Mouse (Mus musculus) frontal cortex, adult 2 months (tissue): ENCODE measurements around the gene Pirb. TPM values are rescaled to one million over a fixed set of nuclear protein-coding genes. Genes with fewer than 3 reads are reported as not detected.
"Not testable (repeated sequence)": the region's sequence is repeated elsewhere in the genome, so short reads cannot be mapped to it uniquely, and the experiment has no call there.

ENCODE experiments used
- DNase-seq, 2 experiments: peaks; one replicate each; pipeline ENCODE4 v3.0.0; 2022; ENCODE audit warnings: low spot score in 1 of 2; ENCODE audit errors: extremely low spot score in 1 of 2
- polyA plus RNA-seq: library from polyadenylated mRNA; depleted of rRNA; stranded (reverse); fragments of >200 nt; gene quantifications from 2 replicates; pipeline ENCODE4 v1.2.3, GENCODE M21; 2012; rRNA removed

The Pirb gene
- 0.38 and 0.48 TPM in 2 replicates for polyA plus RNA-seq

DNA sequence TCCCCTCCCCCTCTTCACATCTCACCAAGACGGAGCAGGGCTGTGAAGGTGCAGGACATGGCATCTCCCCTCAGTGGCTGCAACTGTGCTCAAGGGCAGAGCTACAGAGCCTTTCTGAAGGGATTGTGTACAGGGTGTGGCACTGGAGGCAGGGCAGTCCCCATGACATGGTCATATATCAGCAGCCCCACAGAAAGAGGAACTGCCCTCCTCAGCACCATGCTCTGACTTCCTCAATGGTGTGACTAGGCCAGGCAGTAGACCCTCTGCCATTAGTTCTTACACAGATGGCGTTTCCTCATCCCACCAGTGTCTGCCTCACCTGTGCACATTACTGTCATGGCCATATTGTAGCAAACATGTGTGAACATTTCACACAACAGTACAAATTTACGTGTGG lies at the start of gene Pirb:
Gene Pirb, minus strand, starts transcription at position 124 of the 400 bp plus-strand sequence.
- DNase-seq: not testable (repeated sequence)

DNA sequence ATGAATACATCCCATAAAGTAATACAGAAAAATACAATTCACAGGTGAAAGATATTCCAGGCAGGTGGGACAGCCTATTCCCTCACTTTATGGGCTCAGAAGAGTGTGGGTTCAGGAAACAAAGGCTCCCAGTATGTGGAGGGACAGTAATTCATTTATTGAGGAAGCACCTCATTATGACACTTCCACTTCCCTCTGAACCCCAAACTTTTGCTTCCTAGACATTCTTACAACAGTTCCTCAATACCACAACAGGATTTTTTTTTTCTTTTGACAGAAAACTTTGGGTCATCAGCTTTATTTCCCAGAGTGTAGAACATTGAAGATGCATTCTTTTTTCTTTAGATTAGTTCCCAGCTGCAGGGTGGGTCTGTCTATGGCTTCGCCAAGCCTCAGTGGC lies 12.5 kb upstream of the Pirb start:
- not testable (repeated sequence) for DNase-seq

DNA sequence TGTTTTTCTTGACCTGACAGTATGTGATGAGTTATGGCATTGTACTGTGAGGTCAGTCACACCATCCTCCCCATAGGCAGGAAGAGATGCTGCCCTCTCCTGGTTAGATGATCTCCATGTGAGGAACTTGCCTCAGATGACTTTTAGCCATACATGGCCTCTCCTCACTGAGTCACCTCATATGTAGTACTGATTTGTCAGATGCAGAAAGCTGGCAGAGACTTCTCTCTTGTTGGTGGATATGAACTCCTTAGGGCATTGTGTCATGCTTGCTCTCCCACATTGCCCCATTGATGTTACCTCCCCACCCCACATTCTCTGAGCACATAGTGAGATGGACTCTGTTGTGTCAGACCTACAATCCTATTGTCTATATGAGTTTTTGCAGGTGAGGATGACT lies 5.3 kb upstream of the Pirb start:
- not testable (repeated sequence) for DNase-seq

DNA sequence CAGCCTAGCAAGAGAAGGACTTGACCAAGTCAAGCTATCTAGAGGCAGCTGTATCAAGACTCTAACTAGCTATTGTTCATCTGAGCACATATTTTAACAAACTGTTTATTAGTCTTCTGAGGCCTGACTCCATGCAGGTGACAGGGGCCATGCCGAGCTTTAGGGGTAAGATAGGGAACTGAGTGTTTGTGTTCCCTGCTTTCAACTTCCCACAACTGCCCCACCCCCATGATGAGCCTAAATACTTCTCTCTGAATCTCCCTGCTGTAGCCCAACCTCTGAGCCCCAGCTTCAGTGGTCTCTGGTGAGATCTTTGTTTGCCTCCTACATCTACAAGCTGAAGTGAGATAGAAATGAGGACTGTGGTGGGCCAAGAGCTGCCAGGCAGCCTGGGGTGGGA lies 4.9 kb downstream of the Pirb start:
- no peak for DNase-seq

DNA sequence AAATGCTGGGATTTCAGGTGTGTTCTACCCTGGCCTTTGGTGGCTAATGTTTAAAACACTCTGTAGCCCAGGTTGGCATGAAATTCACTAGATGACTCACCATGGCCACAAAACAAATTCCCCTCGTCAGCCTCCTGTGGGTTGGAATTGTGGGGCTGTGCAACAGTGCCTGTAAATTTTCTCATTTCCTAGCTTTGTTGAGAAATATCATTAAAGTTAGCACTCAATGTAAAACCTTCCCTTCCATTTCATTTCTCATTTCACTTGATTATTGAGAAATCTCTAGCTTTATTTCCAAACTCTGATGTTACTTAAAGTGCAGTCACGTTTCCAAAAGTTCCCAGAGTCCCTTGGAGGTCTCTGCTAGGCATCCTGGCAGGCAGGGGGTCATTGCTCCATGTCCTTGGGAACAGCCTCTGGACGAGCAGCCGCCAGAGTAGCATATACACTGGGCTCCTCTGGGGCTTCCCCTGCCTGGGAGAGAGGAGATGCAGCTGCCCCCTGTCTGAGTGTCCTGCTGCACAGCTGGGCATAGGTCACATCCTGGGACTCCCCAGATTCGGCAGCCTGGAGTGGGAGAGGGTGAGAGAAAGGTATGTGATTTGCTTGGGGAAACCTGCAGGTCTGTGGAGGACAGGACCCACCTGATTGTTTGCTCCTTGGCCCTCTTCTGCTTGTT lies 7.8 kb downstream of the Pirb start:
- DNase-seq: no peak

DNA sequence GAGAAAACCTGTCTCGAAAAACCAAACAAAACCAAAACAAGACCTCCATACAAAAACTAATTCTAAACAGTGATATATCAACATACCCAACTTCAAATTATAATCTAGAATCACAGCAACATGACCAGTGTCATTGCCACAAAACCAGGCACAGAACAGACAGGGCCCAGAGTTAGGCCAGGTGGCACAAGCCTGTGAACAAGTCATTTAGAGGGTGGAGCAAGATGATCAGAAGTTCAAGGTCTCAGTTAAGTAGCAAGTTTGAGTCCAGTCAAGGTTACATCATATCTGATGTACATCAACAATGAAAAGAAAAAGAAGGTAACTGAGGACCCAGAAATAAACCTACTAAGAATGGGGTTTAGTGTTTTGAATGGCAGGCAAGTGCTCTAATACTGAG lies 11.2 kb downstream of the Pirb start:
- DNase-seq: no peak

DNA sequence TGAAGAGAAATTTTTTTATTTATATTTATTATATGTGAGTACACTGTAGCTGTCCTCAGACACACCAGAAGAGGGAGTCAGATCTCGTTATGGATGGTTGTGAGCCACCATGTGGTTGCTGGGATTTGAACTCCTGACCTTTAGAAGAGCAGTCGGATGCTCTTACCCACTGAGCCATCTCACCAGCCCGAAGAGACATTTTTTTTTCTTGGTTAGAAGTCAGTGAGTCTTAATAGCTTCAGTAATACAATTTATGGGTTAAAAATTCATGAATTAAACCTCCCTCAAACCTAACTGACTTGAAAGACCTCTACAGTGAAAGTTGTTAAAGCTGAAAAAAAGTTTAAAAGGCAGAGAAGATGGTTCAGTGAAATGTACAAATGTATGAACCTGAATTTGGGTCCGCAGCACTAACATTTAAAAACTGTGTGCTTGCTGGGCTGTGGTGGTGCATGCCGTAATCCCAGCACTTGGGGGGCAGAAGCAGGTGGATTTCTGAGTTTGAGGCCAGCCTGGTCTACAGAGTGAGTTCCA lies 11.7 kb downstream of the Pirb start:
- DNase-seq: not testable (repeated sequence)

DNA sequence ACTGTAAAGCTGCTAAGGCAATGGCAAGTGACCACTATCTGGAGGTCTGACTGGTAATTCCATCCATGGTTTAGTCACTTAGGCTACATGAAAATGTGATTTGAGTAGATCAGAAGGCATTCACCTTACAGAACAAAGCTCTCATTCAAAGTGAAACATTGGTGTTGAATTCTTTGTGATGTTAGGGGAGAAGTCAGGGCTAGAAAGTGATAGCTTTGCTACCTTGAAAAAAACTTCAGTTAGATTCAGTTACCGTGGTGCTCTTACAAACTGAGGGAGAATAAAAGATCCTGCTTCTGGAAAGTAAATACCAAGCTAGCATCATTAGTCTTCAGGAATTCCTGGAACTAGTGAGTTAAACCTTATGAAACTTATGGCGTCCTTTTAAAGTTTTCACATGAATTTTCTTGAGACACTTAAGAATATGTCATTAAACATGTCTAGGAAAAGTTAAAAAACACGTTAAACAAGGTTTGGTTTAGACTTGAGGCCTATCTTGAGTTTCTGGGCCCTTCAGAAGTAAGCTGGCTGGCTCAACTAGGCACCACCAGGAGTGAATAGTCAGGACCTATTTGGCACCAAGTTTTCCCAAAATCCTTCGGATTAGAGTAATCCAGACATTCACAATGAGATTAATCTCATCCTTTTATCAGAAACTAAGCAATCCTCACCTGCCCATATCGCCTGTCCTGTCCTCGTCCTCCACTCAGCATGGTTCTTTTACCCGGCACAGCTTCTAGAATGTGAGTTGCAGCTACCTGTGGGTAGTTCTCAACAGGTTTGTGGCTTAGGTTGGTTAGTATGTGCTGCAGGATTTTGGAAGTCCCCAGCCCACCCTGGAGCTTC lies 12.4 kb downstream of the Pirb start:
- no peak for DNase-seq

DNA sequence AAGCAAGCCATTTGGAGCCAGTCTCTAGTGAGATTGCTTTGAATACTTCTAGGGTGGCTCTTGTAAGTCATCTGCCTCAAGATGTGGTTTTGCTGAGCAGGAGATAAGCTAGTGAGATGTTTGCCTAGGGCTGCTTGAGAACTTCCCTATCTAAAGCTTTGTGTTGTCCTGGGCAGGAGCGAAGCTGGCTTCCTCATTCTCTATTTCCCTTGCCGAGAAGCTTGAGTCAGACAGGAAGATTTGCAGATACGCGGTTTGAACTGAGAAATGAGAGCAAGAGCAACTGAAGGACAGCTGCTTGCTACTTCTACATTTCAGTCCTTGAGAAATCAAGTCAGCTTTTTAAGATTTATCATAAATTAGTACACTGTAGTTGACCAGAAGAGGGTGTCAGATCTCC lies 13.2 kb downstream of the Pirb start:
- DNase-seq: no peak

DNA sequence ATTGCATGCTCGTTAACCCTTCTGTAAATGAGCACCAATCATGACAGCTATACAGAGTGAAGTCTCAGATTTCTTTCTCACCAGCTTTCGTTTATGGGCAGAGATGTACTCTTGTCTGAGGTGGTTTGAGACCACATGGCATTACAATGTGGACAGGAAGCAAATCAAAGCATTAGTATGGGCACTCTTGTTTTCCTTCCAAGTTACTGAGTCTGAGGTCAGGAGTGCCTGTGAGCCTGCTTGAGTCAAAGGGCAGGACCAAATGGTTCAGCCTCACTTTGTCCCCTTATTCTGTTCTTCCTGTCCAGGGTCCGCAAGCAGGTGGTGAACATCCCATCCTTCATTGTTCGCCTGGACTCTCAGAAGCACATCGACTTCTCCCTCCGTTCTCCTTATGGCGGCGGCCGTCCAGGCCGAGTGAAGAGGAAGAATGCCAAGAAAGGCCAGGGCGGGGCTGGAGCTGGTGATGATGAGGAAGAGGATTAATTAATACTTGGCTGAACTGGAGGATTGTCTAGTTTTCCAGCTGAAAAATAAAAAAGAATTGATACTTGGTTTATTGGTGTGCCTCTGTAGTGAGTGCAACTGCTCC lies 13.8 kb downstream of the Pirb start:
- DNase-seq: no peak

DNA sequence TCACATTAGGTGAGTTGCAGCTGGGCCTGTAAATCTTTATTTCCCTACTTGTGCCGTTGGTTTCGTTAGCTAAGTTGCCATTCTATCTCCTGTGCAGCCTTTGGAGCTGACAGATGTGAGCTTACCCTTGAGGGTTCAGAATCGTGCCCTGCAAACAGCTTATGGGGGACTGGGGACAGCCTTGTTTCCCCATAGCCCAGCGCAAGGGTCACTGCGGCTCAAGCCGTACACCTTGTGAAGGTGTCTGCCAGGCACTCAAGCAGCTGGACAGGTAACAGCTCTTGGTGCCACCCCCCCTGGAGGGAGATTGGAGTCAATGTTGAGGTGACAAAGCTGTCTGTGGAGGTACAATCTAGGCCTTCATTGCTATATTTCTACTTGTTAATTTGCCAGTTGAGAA lies 14.3 kb downstream of the Pirb start:
- no peak for DNase-seq

DNA sequence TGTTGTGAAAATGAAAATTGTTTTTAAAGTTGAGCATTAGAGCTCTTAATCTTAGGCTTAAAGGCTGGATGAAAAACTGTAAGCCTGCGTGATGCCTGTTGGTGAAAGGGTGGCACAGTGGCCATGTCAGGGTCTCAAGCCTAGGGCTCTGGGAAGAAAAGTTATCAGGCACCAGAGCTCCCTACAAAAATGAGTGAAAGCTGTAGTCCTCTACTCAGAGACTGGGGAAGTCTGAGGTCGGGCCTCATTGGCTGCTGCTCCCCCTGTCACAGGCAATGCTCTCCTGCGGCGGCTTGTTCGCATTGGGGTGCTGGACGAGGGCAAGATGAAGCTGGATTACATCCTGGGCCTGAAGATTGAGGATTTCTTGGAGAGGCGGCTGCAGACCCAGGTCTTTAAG lies 14.7 kb downstream of the Pirb start:
- DNase-seq: not testable (repeated sequence)

DNA sequence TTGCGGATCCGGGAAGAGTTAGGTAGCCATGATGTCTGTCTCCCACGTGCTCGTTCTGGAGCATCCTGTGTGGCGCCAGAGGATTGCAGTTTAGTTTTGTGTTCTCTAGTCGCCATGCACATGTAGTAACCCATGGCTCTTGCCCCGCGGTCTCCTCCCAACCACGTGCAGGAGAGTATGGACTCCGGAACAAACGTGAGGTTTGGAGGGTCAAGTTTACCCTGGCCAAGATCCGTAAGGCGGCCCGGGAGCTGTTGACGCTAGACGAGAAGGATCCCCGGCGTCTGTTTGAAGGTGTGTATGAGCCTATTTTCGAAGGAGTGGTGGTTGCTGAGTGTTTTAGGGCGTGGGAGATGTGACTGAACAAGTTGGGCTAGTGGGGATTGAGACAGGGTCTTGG lies 15.7 kb downstream of the Pirb start:
- no peak for DNase-seq

DNA sequence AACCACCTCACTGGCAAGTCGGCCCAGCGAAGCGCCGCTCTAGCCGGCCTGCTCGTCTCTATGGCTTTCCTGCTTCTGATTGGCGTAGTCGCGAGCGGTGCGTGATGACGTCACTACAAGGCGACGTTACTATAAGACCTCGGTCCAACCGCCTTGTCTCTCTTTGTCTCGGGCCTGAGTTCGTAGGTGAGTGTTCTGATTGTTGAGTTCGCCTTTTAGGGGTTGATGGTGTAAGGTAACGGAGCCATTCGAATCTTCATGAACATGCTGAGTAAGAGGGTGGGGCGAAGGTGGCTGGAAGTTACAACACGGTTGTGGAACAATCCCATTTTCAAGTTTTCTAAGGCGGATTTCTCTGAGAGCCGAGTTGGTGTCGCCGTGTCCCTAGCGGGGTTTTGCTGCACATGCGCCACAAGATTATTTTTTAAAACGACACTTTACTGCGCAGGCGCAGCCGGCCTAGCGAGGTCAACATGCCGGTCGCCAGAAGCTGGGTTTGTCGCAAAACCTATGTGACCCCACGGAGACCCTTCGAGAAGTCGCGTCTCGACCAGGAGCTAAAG lies 16.2 kb downstream of the Pirb start, which contains the start of gene Rps9:
Gene Rps9, plus strand, starts transcription at position 115 of the 563 bp plus-strand sequence.
- DNase-seq: peak; percentile 97 to 99

DNA sequence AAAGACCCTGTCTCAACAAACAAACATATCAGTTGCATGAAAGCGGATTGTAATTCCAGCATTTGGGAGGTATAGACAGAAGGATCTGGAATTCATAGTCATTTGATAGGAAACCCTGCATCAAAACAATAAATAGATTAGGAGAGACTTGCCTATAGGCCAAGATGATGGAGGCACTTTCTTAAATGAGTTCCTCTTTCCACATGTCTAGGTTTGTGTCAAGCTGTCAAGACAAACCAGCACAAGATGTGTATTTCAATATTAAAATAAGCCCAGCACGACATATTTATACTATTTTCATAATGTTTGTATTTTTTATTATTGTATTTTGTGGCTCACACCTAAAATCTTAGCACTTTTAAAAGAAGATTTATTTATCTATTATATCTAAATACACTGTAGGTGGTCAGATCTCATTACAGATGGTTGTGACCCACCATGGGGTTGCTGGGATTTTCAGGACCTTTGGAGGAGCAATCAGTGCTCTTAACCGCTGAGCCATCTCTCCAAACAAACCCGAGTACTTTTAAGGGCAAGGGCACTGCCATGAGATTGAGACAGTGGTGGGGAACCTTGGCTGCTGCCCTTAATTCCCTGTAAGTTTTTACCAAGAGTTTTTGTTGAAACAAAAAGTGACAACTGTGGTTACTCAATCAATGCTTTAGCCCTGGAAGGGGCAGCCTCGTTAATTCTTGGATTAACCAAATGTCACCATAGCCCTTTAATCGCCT lies 16.9 kb downstream of the Pirb start:
- no peak for DNase-seq

DNA sequence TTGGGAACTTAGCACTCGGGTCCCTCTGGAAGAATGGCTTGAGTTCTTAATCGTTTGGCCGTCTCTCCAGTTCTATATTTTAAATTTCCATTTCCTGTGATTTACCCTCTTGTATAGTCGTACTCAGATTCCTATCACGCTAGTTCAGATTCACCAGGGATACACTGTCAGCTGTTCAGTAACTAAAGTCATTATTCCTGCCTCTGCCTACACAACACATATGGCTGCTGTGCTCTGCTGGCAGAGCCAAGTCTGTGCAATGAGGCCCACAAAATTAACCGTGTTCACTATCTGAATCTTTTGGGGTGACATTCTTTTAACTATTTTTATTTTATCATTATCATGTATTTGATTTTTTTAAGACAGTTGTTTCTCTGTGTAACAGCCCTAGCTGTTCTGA lies 21.7 kb downstream of the Pirb start:
- no peak for DNase-seq

DNA sequence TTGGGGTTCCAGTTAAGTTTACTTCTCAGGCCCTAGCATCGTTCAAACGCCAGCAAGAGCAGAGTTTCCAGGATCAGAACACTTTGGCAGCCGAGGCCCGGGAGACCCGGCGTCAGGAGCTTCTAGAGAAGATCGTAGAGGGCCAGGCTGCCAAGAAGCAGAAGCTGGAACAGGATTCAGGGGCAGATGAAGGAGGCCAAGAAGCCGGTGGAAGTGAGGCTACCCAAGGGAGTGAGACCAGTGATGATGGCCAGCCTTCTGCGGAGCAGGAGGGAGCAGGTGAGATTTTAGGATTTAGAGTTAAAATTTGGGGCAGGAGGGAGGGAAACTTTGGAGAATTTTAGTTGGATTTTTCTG lies 25.3 kb downstream of the Pirb start:
- DNase-seq: not testable (repeated sequence)

DNA sequence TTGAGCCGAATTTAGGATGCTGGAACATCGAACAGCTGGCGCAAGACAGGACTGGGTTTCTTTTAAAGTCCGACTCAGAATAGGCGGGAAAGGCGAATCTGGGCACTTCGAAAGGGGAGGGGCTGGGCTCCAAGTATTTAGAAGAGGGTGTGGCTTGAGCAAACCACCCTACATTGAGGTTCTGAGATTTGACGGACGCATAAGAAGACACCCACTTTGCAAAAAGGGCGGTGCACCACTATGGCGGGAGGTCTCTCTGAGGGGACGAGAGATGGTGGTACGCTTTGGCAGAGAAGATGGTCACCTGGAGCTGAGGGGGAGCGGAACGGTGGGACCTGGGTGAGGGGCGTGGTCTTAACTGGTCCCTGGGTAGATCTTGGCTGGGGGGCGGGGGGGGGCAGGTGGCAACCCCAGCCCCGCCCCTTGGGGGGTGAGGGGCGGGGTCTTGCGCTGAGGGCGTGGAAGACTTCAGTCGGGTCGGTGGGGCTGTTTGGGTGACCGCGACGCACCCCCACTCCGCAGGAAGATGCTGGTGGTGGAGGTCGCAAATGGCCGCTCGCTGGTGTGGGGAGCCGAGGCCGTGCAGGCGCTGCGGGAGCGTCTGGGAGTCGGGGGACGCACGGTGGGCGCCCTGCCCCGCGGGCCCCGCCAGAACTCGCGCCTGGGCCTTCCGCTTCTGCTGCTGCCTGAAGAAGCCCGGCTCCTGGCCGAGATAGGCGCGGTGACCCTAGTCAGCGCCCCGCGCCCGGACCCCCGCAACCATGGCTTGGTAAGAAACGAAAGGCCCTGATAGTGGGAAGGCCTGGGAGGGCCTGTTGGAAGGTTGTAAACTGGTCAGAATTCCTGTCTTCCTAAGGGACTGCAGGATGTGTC lies 25.9 kb downstream of the Pirb start:
- DNase-seq: peak; percentile 49 to 59

DNA sequence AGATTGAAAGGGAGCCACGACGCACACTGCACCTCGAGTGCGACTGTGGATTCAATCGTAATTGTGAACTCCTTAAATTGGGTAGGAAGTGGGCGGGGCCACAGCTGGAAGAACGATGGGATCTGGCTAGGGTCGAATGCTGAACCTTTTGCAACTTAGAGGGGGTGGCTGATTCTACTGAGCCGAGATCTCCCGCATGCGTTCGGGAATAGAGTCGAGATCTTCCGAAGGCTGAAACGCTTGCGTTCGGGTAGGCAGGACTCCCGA lies 26.4 kb downstream of the Pirb start:
- DNase-seq: no peak
